In the genomic region with DNA sequence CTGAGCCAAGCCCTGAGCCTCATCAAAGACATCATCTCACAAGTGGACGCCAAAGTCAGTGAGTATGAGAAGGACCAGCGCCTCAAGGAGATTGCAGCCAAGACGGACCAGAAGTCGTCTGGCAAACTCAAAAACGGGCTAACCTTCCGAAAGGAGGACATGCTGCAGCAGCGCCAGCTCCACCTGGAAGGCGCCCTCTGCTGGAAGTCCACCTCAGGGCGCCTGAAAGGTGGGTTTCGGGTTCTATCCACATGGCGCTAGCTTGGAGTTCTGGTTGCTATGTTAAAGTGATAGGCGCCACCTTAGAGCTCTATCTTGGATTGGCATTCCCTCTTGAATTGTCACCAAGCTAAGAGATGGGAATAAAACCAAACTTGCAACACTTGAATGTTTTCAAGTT, we compare ENCODE assay signal across 11 mouse cellular contexts. TPM values are rescaled to one million over a fixed set of nuclear protein-coding genes. Genes with fewer than 3 reads are reported as not detected.
DNase-seq lines count a peak whose midpoint lies in the region; ATAC-seq lines count a peak whose summit lies in the region.
"Had no signal": no experiment of that assay in that cellular context is flagged by ENCODE, and none has a peak within 500 bp of the region (broad histone marks: within the 10 kb centered on the region; RNA-seq: fewer than 3 reads in every experiment).

No protein-coding gene starts in this region.

- no peak overlapping the region for H3K27ac ChIP-seq in kidney, embryonic 16.5 days (ENCODE audit: low read length)
- H3K27ac ChIP-seq in embryonic facial prominence, embryonic 10.5 days (replicated peaks): no peak overlapping the region
- H3K27ac ChIP-seq: liver, embryonic 13.5 days; stomach, embryonic 15.5 days had no signal

- no peaks in the 10 kb centered on the region for H3K27me3 ChIP-seq in kidney, embryonic 16.5 days (ENCODE audit: insufficient read depth, low read length)
- H3K27me3 ChIP-seq in embryonic facial prominence, embryonic 10.5 days (replicated peaks; ENCODE audit: low read depth, poor library complexity, severe bottlenecking): no peaks in the 10 kb centered on the region
- H3K27me3 ChIP-seq: liver, embryonic 13.5 days; stomach, embryonic 15.5 days had no signal

- no peaks in the 10 kb centered on the region for H3K4me1 ChIP-seq in kidney, embryonic 16.5 days (ENCODE audit: insufficient read depth, low read length)
- H3K4me1 ChIP-seq in embryonic facial prominence, embryonic 10.5 days: no peaks in the 10 kb centered on the region
- H3K4me1 ChIP-seq: stomach, embryonic 15.5 days had no signal

- DNase-seq in kidney, postnatal 4 days: peak; percentile 48 to 59
- peak; percentile 30 for DNase-seq in A20 (ENCODE audit: low read depth, low spot score)
- peak; percentile 49 for DNase-seq in CD4-positive, CD25-positive, alpha-beta regulatory T cell, adult 2 months (ENCODE audit: low read depth, low spot score)
- DNase-seq in embryonic facial prominence, embryonic 10.5 days (ENCODE audit: low spot score): peak; percentile 21
- DNase-seq in Muller cell, postnatal 12 days (ENCODE audit: inconsistent ontology term): no peak
- no peak for DNase-seq in cerebellum, adult 11 months
- DNase-seq: heart, adult 11 months; kidney, adult 11 months; liver, embryonic 13.5 days had no signal

- no peak overlapping the region for H3K9ac ChIP-seq in kidney, embryonic 16.5 days (replicated peaks; ENCODE audit: low read length)
- H3K9ac ChIP-seq: liver, embryonic 13.5 days; stomach, embryonic 15.5 days had no signal

- no peak for ATAC-seq in kidney, embryonic 16.5 days (ENCODE audit: low FRiP score, low TSS enrichment)

- H3K36me3 ChIP-seq in kidney, embryonic 16.5 days (ENCODE audit: insufficient read depth, low read length): peaks cover 58% of the 10 kb centered on the region
- H3K36me3 ChIP-seq in embryonic facial prominence, embryonic 10.5 days (replicated peaks): peaks cover 92% of the 10 kb centered on the region

- no peak overlapping the region for H3K4me2 ChIP-seq in kidney, embryonic 16.5 days (replicated peaks; ENCODE audit: low read depth, low read length)
- H3K4me2 ChIP-seq: liver, embryonic 13.5 days; stomach, embryonic 15.5 days had no signal

- 83% methylated on average over 12 of the region's 12 CpGs for WGBS in kidney, embryonic 16.5 days
- 76% methylated on average over 12 of the region's 12 CpGs for WGBS in embryonic facial prominence, embryonic 10.5 days

- no peaks in the 10 kb centered on the region for H3K9me3 ChIP-seq in kidney, embryonic 16.5 days (ENCODE audit: low read length)
- H3K9me3 ChIP-seq in embryonic facial prominence, embryonic 10.5 days: no peaks in the 10 kb centered on the region
- H3K9me3 ChIP-seq: liver, embryonic 13.5 days; stomach, embryonic 15.5 days had no signal

- H3K4me3 ChIP-seq in kidney, embryonic 16.5 days (ENCODE audit: low read length): no peak overlapping the region
- H3K4me3 ChIP-seq in embryonic facial prominence, embryonic 10.5 days: no peak overlapping the region
- H3K4me3 ChIP-seq: liver, embryonic 13.5 days; stomach, embryonic 15.5 days had no signal

RNA-seq across cellular contexts. Expression of a gene that starts 28.0 kb away (rescaled TPM):
- 8.7 and 10.1 TPM in 2 replicates for polyA plus RNA-seq in kidney, embryonic 16.5 days (2015; fragmentation: Nextera tagmentation; extraction: Ambion mirVana)
- polyA plus RNA-seq in embryonic facial prominence, embryonic 10.5 days (2016; fragmentation: Nextera tagmentation; extraction: Ambion mirVana): 4.1 and 4.8 TPM in 2 replicates

RNA-seq across cellular contexts. Expression of a gene that starts 31.2 kb away (rescaled TPM):
- polyA plus RNA-seq in kidney, embryonic 16.5 days (2015; fragmentation: Nextera tagmentation; extraction: Ambion mirVana): 0.19 TPM in 1 of 2 replicates, not detected in the other
- polyA plus RNA-seq in embryonic facial prominence, embryonic 10.5 days (2016; fragmentation: Nextera tagmentation; extraction: Ambion mirVana): 0.10 TPM in 1 of 2 replicates, not detected in the other
- polyA plus RNA-seq: liver, embryonic 13.5 days; stomach, embryonic 15.5 days had no signal

RNA-seq across cellular contexts. Expression of a gene that starts 46.7 kb away (rescaled TPM):
- polyA plus RNA-seq in kidney, embryonic 16.5 days (2015; fragmentation: Nextera tagmentation; extraction: Ambion mirVana): 11.6 and 12.1 TPM in 2 replicates
- 9.5 and 9.6 TPM in 2 replicates for polyA plus RNA-seq in embryonic facial prominence, embryonic 10.5 days (2016; fragmentation: Nextera tagmentation; extraction: Ambion mirVana)

RNA-seq across cellular contexts. Expression of a gene that starts 53.4 kb away (rescaled TPM):
- polyA plus RNA-seq in kidney, embryonic 16.5 days (2015; fragmentation: Nextera tagmentation; extraction: Ambion mirVana): 55.6 and 57.1 TPM in 2 replicates
- 68.4 and 70.8 TPM in 2 replicates for polyA plus RNA-seq in embryonic facial prominence, embryonic 10.5 days (2016; fragmentation: Nextera tagmentation; extraction: Ambion mirVana)

Comparison
In these comparisons a context has a peak if more than half of its experiments do, and no peak if none do; other contexts are left out.
1. DNase-seq: peak in kidney, postnatal 4 days (2 of 2), A20 (single experiment), CD4-positive, CD25-positive, alpha-beta regulatory T cell, adult 2 months (single experiment) and embryonic facial prominence, embryonic 10.5 days (single experiment); none in Muller cell, postnatal 12 days (single experiment) and cerebellum, adult 11 months (single experiment).